8 mouse cellular contexts compared by ENCODE assay signal in the genomic region with DNA sequence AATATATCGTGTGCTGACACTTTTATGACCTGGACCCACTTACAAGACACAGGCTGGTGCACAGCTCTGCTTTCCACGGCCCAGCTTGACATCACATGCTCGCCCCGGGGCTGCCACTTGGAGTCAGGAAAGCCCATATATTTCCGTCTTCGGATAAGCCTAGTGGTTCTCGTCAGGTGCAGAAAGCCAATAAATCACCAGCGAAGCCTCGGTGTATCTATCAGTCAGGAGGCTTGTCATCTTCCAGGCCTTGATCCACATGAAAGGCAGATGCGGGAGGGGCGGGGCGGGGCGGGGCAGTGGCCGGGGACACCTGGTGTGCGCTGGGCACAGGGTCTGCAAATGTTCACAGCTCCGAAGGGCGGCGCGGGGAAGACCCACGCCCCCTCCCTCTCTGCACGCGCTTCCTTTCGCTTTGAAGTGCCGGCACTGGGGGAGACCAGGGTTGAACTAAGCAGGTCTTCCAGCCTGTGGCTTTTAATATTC. TPM values are rescaled to one million over a fixed set of nuclear protein-coding genes. Genes with fewer than 3 reads are reported as not detected.
DNase-seq lines count a peak whose midpoint lies in the region; ATAC-seq and TF ChIP-seq lines count a peak whose summit lies in the region.

No protein-coding gene starts in this region.

- no peak for TF ChIP-seq CTCF in cerebellum, adult 2 months (IDR thresholded peaks at IDR 0.05; ENCODE audit: borderline replicate concordance, insufficient read depth, low read depth, low read length)
- no peak for TF ChIP-seq CTCF in stomach, postnatal 0 days (IDR thresholded peaks at IDR 0.05; ENCODE audit: low read depth)

- ATAC-seq in stomach, postnatal 0 days (ENCODE audit: low FRiP score, low TSS enrichment): no peak
- no peak for ATAC-seq in activated CD4-positive, CD25-positive, alpha-beta regulatory T cell, adult 4 months

- no peaks in the 10 kb centered on the region for H3K27me3 ChIP-seq in cerebellum, adult 2 months (ENCODE audit: control insufficient read depth, insufficient read depth, low read length)
- no peaks in the 10 kb centered on the region for H3K27me3 ChIP-seq in stomach, postnatal 0 days (ENCODE audit: control insufficient read depth, insufficient read depth, low read length)

- no peaks in the 10 kb centered on the region for H3K4me1 ChIP-seq in cerebellum, adult 2 months (ENCODE audit: control insufficient read depth, insufficient read depth, low read length)
- no peaks in the 10 kb centered on the region for H3K4me1 ChIP-seq in stomach, postnatal 0 days (replicated peaks; ENCODE audit: control insufficient read depth, insufficient read depth)

- 0 out of 2 replicates have a peak overlapping the region, but pooled peaks have one; percentile 18 for H3K9ac ChIP-seq in stomach, postnatal 0 days (ENCODE audit: low read length)

- no peak for TF ChIP-seq POLR2A in cerebellum, adult 2 months (IDR thresholded peaks at IDR 0.05; ENCODE audit: borderline replicate concordance, insufficient read depth, low read length)

- H3K4me3 ChIP-seq in cerebellum, adult 2 months (replicated peaks; ENCODE audit: insufficient read depth, low read depth, low read length): peak overlapping the region; percentile 21
- H3K4me3 ChIP-seq in stomach, postnatal 0 days (ENCODE audit: low read depth, low read length): peak overlapping the region; percentile 15; the same call in 1 of the 2 replicates

- no peak for TF ChIP-seq EP300 in stomach, postnatal 0 days (optimal IDR thresholded peaks at IDR 0.05)

- no peaks in the 10 kb centered on the region for H3K9me3 ChIP-seq in stomach, postnatal 0 days (ENCODE audit: control insufficient read depth, low read length)

- no peak overlapping the region for H3K27ac ChIP-seq in cerebellum, adult 2 months (ENCODE audit: insufficient read depth, low read length)
- H3K27ac ChIP-seq in stomach, postnatal 0 days (replicated peaks): no peak overlapping the region

- peak overlapping the region; percentile 48 for H3K4me2 ChIP-seq in stomach, postnatal 0 days (replicated peaks; ENCODE audit: low read depth)

- no peaks in the 10 kb centered on the region for H3K36me3 ChIP-seq in stomach, postnatal 0 days (ENCODE audit: control insufficient read depth, insufficient read depth, low read length)

- no peak for DNase-seq in cerebellum, adult 2 months
- no peak for DNase-seq in cerebellum, adult 9-10 months
- peak; percentile 32 for DNase-seq in retina, postnatal 1 day
- no peak for DNase-seq in retina, embryonic 14.5 days (ENCODE audit: low spot score)
- peak; percentile 5 for DNase-seq in liver
- DNase-seq in stomach, postnatal 0 days (ENCODE audit: low spot score): no peak
- DNase-seq in lung, postnatal 10 days: no peak

- 2% methylated on average over 24 of the region's 24 CpGs for WGBS in cerebellum, adult 2 months
- 4% methylated on average over 24 of the region's 24 CpGs for WGBS in stomach, postnatal 0 days

RNA-seq across cellular contexts. Expression of a gene that starts 48.1 kb away (rescaled TPM):
- not detected in 2 replicates for polyA plus RNA-seq in cerebellum, adult 2 months (2012; rRNA removed)
- not detected in 2 replicates for polyA plus RNA-seq in stomach, postnatal 0 days (2015; fragmentation: Nextera tagmentation; extraction: Ambion mirVana)
- polyA plus RNA-seq in activated CD4-positive, CD25-positive, alpha-beta regulatory T cell, adult 4 months (2017; shearing (Covaris generic)): not detected

Comparison
In these comparisons a context has a peak if more than half of its experiments do, and no peak if none do; other contexts are left out.
1. DNase-seq: peak in retina, postnatal 1 day (single experiment) and liver (single experiment); none in cerebellum, adult 2 months (0 of 2), cerebellum, adult 9-10 months (single experiment), retina, embryonic 14.5 days (single experiment), stomach, postnatal 0 days (single experiment) and lung, postnatal 10 days (single experiment).